Mouse (Mus musculus) kidney, postnatal 0 days (tissue): Measurements from ENCODE around the gene Helt. TPM values are rescaled to one million over a fixed set of nuclear protein-coding genes. Genes with fewer than 3 reads are reported as not detected.

Experiments used
- ATAC-seq: fragments of 200-750 bp; cut with Nextera tagmentation; replicated peaks from 2 replicates; pipeline ENCODE4 v1.8.0; 2017; ENCODE audit warnings: low read depth, moderate number of reproducible peaks, moderate TSS enrichment, moderate library complexity; ENCODE audit not compliant: low FRiP score
- DNase-seq: peaks from one replicate; pipeline ENCODE4 v3.0.0-alpha.2; 2016; ENCODE audit warnings: low spot score
- H3K27ac ChIP-seq: fragments of 300-500 bp; sonication (generic); 2 replicates; pipeline ENCODE4 v1.5.1; 2014; ENCODE audit warnings: mild to moderate bottlenecking
- H3K27me3 ChIP-seq: fragments of 300-500 bp; sonication (generic); 2 replicates; pipeline ENCODE4 v1.6.1; 2014; ENCODE audit warnings: low read length, mixed read lengths; ENCODE audit not compliant: insufficient read depth
- H3K36me3 ChIP-seq: fragments of 300-500 bp; sonication (generic); 2 replicates; pipeline ENCODE4 v1.6.1; 2014; ENCODE audit warnings: low read length, mixed read lengths; ENCODE audit not compliant: insufficient read depth
- H3K4me1 ChIP-seq: fragments of 300-500 bp; sonication (generic); replicated peaks from 2 replicates; pipeline ENCODE4 v1.6.1; 2014; ENCODE audit warnings: antibody characterized with exemption, low read length, mixed read lengths; ENCODE audit not compliant: insufficient read depth
- H3K4me2 ChIP-seq: fragments of 300-500 bp; sonication (generic); 2 replicates; pipeline ENCODE4 v1.6.1; 2014; ENCODE audit warnings: mild to moderate bottlenecking, low read length, moderate library complexity, mixed read lengths
- H3K4me3 ChIP-seq: fragments of 300-500 bp; sonication (generic); replicated peaks from 2 replicates; pipeline ENCODE4 v1.5.1; 2014; ENCODE audit warnings: low read depth, low read length
- H3K9ac ChIP-seq: fragments of 300-500 bp; sonication (generic); 2 replicates; pipeline ENCODE4 v1.6.1; 2014; ENCODE audit warnings: low read depth, low read length
- H3K9me3 ChIP-seq: fragments of 300-500 bp; sonication (generic); replicated peaks from 2 replicates; pipeline ENCODE4 v1.6.1; 2016; ENCODE audit warnings: low read length, inconsistent platforms, mixed read lengths
- CTCF ChIP-seq: IDR thresholded peaks from 2 replicates; pipeline ENCODE4 v1.5.1; 2016; ENCODE audit warnings: antibody characterized with exemption, low read depth, mild to moderate bottlenecking, moderate library complexity
- WGBS: fragments of 180-500 bp; shearing (Covaris S2); extraction: QIAGEN DNeasy Blood & Tissue Kit; methylation state at CpG from one replicate; pipeline ENCODE4 v1.1.7; 2014; 5-methylcytosine and 5-hydroxymethylcytosine counted together
- polyA plus RNA-seq: library from polyadenylated mRNA; unstranded; fragments of >200 nt; fragmentation: Nextera tagmentation; extraction: Ambion mirVana; gene quantifications from 2 replicates; pipeline ENCODE4 v1.2.1, GENCODE M21; 2015

Helt gene
- polyA plus RNA-seq, 1 experiment from 2014 or later, result not detected

- no peak overlapping the region for H3K27ac ChIP-seq
- DNase-seq, result no peak
- no peak for ATAC-seq
- no peak overlapping the region for H3K4me3 ChIP-seq
- H3K4me1 ChIP-seq, result no peaks in the 10 kb centered on the region
- H3K27me3 ChIP-seq, result no peaks in the 10 kb centered on the region
- H3K4me2 ChIP-seq, result no peak overlapping the region
- no peaks in the 10 kb centered on the region for H3K9me3 ChIP-seq
- no peaks in the 10 kb centered on the region for H3K36me3 ChIP-seq
- WGBS, result 65% methylated on average over 5 of the region's 5 CpGs
- no peak overlapping the region for H3K9ac ChIP-seq
- TF ChIP-seq CTCF, result no peak
These were observed 37.3 kb upstream of the Helt start for GRCm38 (mm10) chr8:46331801-46332200.

- Histone ChIP-seq H3K36me3 (no peaks in the 10 kb centered on the region), H3K4me3 (no peak overlapping the region), H3K9ac (no peak overlapping the region), H3K4me2 (no peak overlapping the region), H3K27ac (no peak overlapping the region), H3K4me1 (no peaks in the 10 kb centered on the region), H3K27me3 (no peaks in the 10 kb centered on the region), H3K9me3 (no peaks in the 10 kb centered on the region; the same call in 1 of the 2 replicates)
- 68% methylated on average over 4 of the region's 4 CpGs for WGBS
- ATAC-seq (no peak), DNase-seq (no peak)
- TF ChIP-seq CTCF, result no peak
These were observed 34.9 kb upstream of the Helt start for GRCm38 (mm10) chr8:46329396-46329795.

- Histone ChIP-seq H3K4me1 (no peaks in the 10 kb centered on the region), H3K36me3 (no peaks in the 10 kb centered on the region), H3K4me2 (no peak overlapping the region), H3K27ac (no peak overlapping the region), H3K4me3 (no peak overlapping the region), H3K27me3 (no peaks in the 10 kb centered on the region), H3K9me3 (no peaks in the 10 kb centered on the region; the same call in 1 of the 2 replicates), H3K9ac (no peak overlapping the region)
- ATAC-seq (no peak), DNase-seq (no peak)
- TF ChIP-seq CTCF, result no peak
- 72% methylated on average over 7 of the region's 7 CpGs for WGBS
These were observed 32.8 kb upstream of the Helt start for GRCm38 (mm10) chr8:46327284-46327683.

DNA sequence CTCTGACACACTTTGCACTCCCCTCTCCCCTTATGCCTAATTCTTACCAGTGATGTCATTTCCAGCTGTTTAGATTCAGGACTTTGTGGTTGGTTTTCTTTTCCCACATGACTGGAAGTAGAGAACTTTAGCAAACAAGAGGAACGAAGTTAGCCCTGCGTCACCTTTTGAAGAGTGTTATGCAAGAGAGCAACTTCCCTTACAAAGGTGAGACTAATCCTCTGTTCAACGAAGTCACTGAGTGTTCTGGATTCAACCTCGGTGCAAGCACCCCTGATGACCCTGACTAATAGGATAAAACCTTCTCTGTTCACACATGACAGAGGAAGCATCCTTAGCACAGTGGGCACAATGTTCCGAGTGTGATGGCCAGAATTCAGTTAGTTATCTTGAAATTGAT lies 32.2 kb upstream of the Helt start:
- 89% methylated on average over 5 of the region's 5 CpGs for WGBS
- Histone ChIP-seq H3K4me3 (no peak overlapping the region), H3K27me3 (no peaks in the 10 kb centered on the region), H3K36me3 (no peaks in the 10 kb centered on the region), H3K4me2 (no peak overlapping the region), H3K27ac (no peak overlapping the region), H3K9ac (no peak overlapping the region), H3K9me3 (no peaks in the 10 kb centered on the region; the same call in 1 of the 2 replicates), H3K4me1 (no peaks in the 10 kb centered on the region)
- ATAC-seq, result no peak
- DNase-seq, result no peak
- no peak for TF ChIP-seq CTCF

- ATAC-seq (no peak), DNase-seq (no peak)
- no peak overlapping the region for H3K4me2 ChIP-seq
- no peaks in the 10 kb centered on the region for H3K36me3 ChIP-seq
- 65% methylated on average over 5 of the region's 5 CpGs for WGBS
- no peaks in the 10 kb centered on the region; the same call in 1 of the 2 replicates for H3K9me3 ChIP-seq
- no peak overlapping the region for H3K27ac ChIP-seq
- H3K27me3 ChIP-seq, result no peaks in the 10 kb centered on the region
- TF ChIP-seq CTCF, result no peak
- H3K4me3 ChIP-seq, result no peak overlapping the region
- no peaks in the 10 kb centered on the region for H3K4me1 ChIP-seq
- H3K9ac ChIP-seq, result no peak overlapping the region
These were observed 30.2 kb upstream of the Helt start for GRCm38 (mm10) chr8:46324676-46325075.

DNA sequence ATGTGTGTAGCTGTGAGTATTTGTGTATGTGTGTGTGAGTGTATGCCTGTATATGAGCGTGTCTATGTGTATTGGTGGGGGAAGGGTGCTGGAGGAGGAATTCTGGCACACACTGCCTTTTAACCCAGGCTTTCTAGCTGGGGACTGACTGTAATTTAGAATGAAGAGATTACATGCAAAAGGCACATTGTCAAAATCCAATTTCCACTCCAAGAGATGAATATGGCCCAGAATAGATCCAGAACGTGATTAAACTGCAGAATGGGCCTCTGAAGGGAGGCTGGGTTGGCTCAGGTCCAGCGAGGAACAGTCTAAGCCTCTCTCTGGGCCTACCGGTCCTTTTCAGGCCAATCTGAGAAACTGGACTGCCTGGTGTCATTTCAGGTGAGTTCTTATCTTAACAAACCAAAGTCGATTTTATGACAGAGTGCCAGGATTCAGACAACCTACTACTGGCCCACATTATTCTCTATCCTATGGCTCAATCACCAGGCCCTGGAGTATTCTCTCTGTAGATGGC lies 29.3 kb upstream of the Helt start:
- no peak overlapping the region for H3K9ac ChIP-seq
- ATAC-seq, result no peak
- H3K27ac ChIP-seq, result no peak overlapping the region
- H3K9me3 ChIP-seq, result no peaks in the 10 kb centered on the region; the same call in 1 of the 2 replicates
- no peak for TF ChIP-seq CTCF
- H3K4me1 ChIP-seq, result no peaks in the 10 kb centered on the region
- H3K4me2 ChIP-seq, result no peak overlapping the region
- H3K36me3 ChIP-seq, result no peaks in the 10 kb centered on the region
- H3K27me3 ChIP-seq, result no peaks in the 10 kb centered on the region
- DNase-seq, result no peak
- no peak overlapping the region for H3K4me3 ChIP-seq
- WGBS, result 56% methylated on average over 5 of the region's 5 CpGs

DNA sequence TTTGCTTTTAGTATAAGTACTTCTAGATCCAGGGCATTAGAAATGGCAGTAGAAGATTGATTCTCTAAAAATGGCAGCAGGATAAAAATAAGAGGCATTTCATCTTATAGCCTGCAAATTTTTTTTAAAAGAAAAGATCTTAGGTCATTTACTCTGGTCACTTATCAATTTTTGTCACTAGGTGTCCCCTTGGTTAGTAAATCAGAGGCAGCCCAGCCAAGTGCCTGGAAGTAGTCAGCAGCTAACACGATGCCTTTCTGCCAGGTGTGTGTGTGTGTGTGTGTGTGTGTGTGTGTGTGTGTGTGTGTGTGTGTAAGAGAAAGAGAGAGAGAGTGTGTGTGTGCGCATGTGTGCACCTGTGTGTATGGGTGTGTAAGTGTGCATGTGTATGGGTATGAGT lies 28.4 kb upstream of the Helt start:
- no peaks in the 10 kb centered on the region for H3K36me3 ChIP-seq
- H3K27me3 ChIP-seq, result no peaks in the 10 kb centered on the region
- DNase-seq, result no peak
- no peak overlapping the region for H3K4me3 ChIP-seq
- no peak for ATAC-seq
- H3K27ac ChIP-seq, result no peak overlapping the region
- H3K9me3 ChIP-seq, result no peaks in the 10 kb centered on the region; the same call in 1 of the 2 replicates
- no peak overlapping the region for H3K4me2 ChIP-seq
- 60% methylated on average over 2 of the region's 2 CpGs for WGBS
- no peaks in the 10 kb centered on the region for H3K4me1 ChIP-seq
- peak; percentile 40; the same call in 1 of the 2 replicates for TF ChIP-seq CTCF
- H3K9ac ChIP-seq, result no peak overlapping the region
